Comparison of ENCODE assay signal across 24 mouse cellular contexts in the genomic region with DNA sequence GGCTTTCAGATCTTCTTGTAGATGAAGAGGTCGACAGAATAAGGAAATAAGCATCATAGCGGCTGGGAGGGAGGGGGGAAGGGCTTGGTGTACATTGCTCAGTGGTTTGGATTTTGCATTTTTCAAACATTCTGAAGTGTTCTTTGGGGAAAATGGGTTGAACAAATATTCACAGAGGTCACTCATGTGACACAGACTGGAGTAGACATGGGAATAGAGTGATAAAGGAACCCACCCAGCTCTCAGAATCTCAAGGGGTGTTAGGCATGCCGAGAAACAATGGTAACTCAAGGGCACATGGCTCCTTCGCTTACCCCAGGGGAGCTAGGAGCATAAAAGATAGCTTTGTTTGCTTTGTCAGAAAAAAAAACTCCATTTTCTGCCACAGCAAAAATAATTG.
"Had no signal": no experiment of that assay in that cellular context is flagged by ENCODE, and none has a peak within 500 bp of the region (broad histone marks: within the 10 kb centered on the region; RNA-seq: fewer than 3 reads in every experiment).

No protein-coding gene starts in this region.

- H3K9ac ChIP-seq: heart, embryonic 12.5 days; hindbrain, embryonic 12.5 days; hindbrain, embryonic 14.5 days; intestine, embryonic 15.5 days; limb, embryonic 12.5 days had no signal

- H3K36me3 ChIP-seq: heart, embryonic 10.5 days; heart, embryonic 12.5 days; hindbrain, embryonic 10.5 days; hindbrain, embryonic 12.5 days; intestine, embryonic 15.5 days; limb, embryonic 10.5 days; limb, embryonic 12.5 days had no signal

- H3K4me3 ChIP-seq: gastrocnemius, adult 2 months; heart, embryonic 10.5 days; heart, embryonic 12.5 days; hindbrain, embryonic 10.5 days; hindbrain, embryonic 12.5 days; intestine, embryonic 15.5 days; left cerebral cortex, adult 2 months; limb, embryonic 10.5 days; limb, embryonic 12.5 days had no signal

- H3K27ac ChIP-seq: gastrocnemius, adult 2 months; heart, embryonic 10.5 days; hindbrain, embryonic 10.5 days; hindbrain, embryonic 12.5 days; hindbrain, embryonic 14.5 days; intestine, embryonic 15.5 days; left cerebral cortex, adult 2 months; limb, embryonic 10.5 days; limb, embryonic 12.5 days had no signal

- DNase-seq: gastrocnemius, adult 2 months; gastrocnemius, postnatal 10 days; gastrocnemius, postnatal 25 days; heart, adult 18-20 months; heart, postnatal 10 days; heart, postnatal 4 days; kidney, adult 18-20 months; kidney, adult 8-10 months; kidney, postnatal 10 days; kidney, postnatal 25 days; kidney, postnatal 4 days had no signal

- H3K9me3 ChIP-seq: heart, embryonic 10.5 days; heart, embryonic 12.5 days; hindbrain, embryonic 10.5 days; hindbrain, embryonic 12.5 days; intestine, embryonic 15.5 days; limb, embryonic 10.5 days; limb, embryonic 12.5 days had no signal

- H3K4me1 ChIP-seq: heart, embryonic 10.5 days; heart, embryonic 12.5 days; hindbrain, embryonic 10.5 days; hindbrain, embryonic 12.5 days; intestine, embryonic 15.5 days; limb, embryonic 10.5 days; limb, embryonic 12.5 days had no signal

- ATAC-seq: forebrain, embryonic 16.5 days; hindbrain, embryonic 16.5 days; inflammation-experienced regulatory T-cells, adult 6 months; intestine, embryonic 15.5 days; intestine, postnatal 0 days had no signal

- H3K27me3 ChIP-seq: heart, embryonic 12.5 days; hindbrain, embryonic 12.5 days; intestine, embryonic 15.5 days; limb, embryonic 12.5 days had no signal

- H3K4me2 ChIP-seq: heart, embryonic 12.5 days; hindbrain, embryonic 12.5 days; hindbrain, embryonic 14.5 days; intestine, embryonic 15.5 days; limb, embryonic 12.5 days had no signal
